Mouse (Mus musculus) liver, postnatal 0 days (tissue): ENCODE data around the gene Dclk1. TPM values are rescaled to one million over a fixed set of nuclear protein-coding genes. Genes with fewer than 3 reads are reported as not detected.

ENCODE experiments used
- ATAC-seq: fragments of 200-750 bp; cut with Nextera tagmentation; 2 replicates; pipeline ENCODE4 v1.8.0; 2017; ENCODE audit warnings: mild to moderate bottlenecking, moderate library complexity
- DNase-seq: peaks from one replicate; pipeline ENCODE4 v3.0.0-alpha.2; 2016
- H3K27ac ChIP-seq: fragments of 300-500 bp; sonication (generic); 2 replicates; pipeline ENCODE4 v1.5.1; 2014; ENCODE audit warnings: antibody characterized with exemption, moderate library complexity, mild to moderate bottlenecking, low read depth
- H3K27me3 ChIP-seq: fragments of 300-500 bp; sonication (generic); 2 replicates; pipeline ENCODE4 v1.6.1; 2014; ENCODE audit warnings: low read length, control low read depth, mixed read lengths; ENCODE audit not compliant: insufficient read depth
- H3K36me3 ChIP-seq: fragments of 300-500 bp; sonication (generic); replicated peaks from 2 replicates; pipeline ENCODE4 v1.6.1; 2014; ENCODE audit warnings: mild to moderate bottlenecking, control low read depth, low read length, moderate library complexity, mixed read lengths; ENCODE audit not compliant: insufficient read depth
- H3K4me1 ChIP-seq: fragments of 300-500 bp; sonication (generic); 2 replicates; pipeline ENCODE4 v1.6.1; 2014; ENCODE audit warnings: antibody characterized with exemption, mild to moderate bottlenecking, control low read depth; ENCODE audit not compliant: insufficient read depth
- H3K4me2 ChIP-seq: fragments of 300-500 bp; sonication (generic); 2 replicates; pipeline ENCODE4 v1.6.1; 2014; ENCODE audit warnings: low read depth, mild to moderate bottlenecking, low read length, moderate library complexity, mixed read lengths
- H3K4me3 ChIP-seq: fragments of 300-500 bp; sonication (generic); 2 replicates; pipeline ENCODE4 v1.5.1; 2014; ENCODE audit warnings: low read depth, low read length
- H3K9ac ChIP-seq: fragments of 300-500 bp; sonication (generic); replicated peaks from 2 replicates; pipeline ENCODE4 v1.6.1; 2014; ENCODE audit warnings: mild to moderate bottlenecking, moderate library complexity
- H3K9me3 ChIP-seq: fragments of 300-500 bp; sonication (generic); 2 replicates; pipeline ENCODE4 v1.6.1; 2016; ENCODE audit warnings: mild to moderate bottlenecking, control low read depth, low read length, mixed read lengths
- CTCF ChIP-seq: sonication (generic); IDR thresholded peaks from 2 replicates; pipeline ENCODE4 v1.5.1; 2016; ENCODE audit warnings: antibody characterized with exemption, low read depth
- EP300 ChIP-seq: IDR thresholded peaks from 2 replicates; pipeline ENCODE4 v1.6.1; 2016; ENCODE audit warnings: antibody characterized with exemption, low read depth, mild to moderate bottlenecking
- WGBS: fragments of 180-500 bp; shearing (Covaris S2); extraction: QIAGEN DNeasy Blood & Tissue Kit; methylation state at CpG from one replicate; pipeline ENCODE4 v1.1.7; 2014; ENCODE audit not compliant: insufficient replicate concordance; 5-methylcytosine and 5-hydroxymethylcytosine counted together
- polyA plus RNA-seq: library from polyadenylated mRNA; unstranded; fragments of >200 nt; fragmentation: Nextera tagmentation; extraction: Ambion mirVana; gene quantifications from 2 replicates; pipeline ENCODE4 v1.2.1, GENCODE M21; 2015

The Dclk1 gene
- polyA plus RNA-seq, 1 experiment from 2014 or later, result 0.11 TPM

DNA sequence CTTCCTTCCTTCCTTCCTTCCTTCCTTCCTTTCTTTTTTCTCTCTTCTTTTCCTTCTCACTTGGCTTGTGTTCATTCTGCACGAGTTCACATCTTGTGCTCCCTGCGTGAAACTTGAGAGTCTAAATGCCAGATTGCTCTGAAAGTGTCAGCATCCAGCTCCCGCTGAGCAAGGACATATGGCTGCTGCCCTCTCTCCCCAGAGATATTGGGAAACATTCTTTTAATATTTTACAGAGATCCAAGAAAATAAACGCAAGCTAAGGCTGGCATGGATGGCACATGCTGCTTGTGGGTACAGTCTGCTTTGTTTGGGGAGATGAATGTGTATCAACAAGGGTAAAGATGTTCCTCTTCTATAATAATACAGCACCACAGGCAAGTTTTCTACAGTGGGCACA is 241.2 kb downstream of the Dclk1 start:
- TF ChIP-seq EP300 (no peak), CTCF (no peak)
- Histone ChIP-seq H3K4me1 (no peaks in the 10 kb centered on the region), H3K9ac (no peak overlapping the region), H3K4me3 (no peak overlapping the region), H3K27me3 (no peaks in the 10 kb centered on the region), H3K4me2 (no peak overlapping the region), H3K27ac (no peak overlapping the region), H3K9me3 (no peaks in the 10 kb centered on the region), H3K36me3 (no peaks in the 10 kb centered on the region)
- ATAC-seq (no peak), DNase-seq (no peak)
- WGBS, result 57% methylated on average over 4 of the region's 4 CpGs

GRCm38 (mm10) chr3:55489231-55489990 is 247.2 kb downstream of the Dclk1 start:
- 69% methylated on average over 12 of the region's 12 CpGs for WGBS
- TF ChIP-seq EP300 (no peak), CTCF (no peak)

DNA sequence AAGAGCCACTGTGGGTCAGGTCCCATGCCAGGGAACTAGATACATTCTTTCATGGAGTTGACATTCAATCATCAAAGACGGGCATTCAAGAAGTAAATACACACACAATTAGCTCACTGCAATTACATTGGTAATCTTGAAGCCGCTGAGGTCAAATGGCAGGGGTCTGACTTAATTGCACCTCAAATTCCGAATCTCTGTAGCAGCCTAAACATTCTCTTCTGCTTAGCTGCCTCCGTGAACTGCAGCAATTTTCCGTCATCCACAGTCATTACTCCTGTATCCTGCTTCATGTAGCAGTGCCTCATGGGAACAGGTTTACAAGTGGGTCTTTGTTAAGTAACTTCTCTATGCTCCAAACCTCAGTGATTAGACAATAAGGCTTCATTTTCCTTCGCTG is 249.9 kb downstream of the Dclk1 start:
- TF ChIP-seq EP300, result no peak
- no peak for TF ChIP-seq CTCF
- Histone ChIP-seq H3K9ac (no peak overlapping the region), H3K4me1 (no peaks in the 10 kb centered on the region), H3K4me2 (no peak overlapping the region), H3K9me3 (no peaks in the 10 kb centered on the region), H3K36me3 (no peaks in the 10 kb centered on the region), H3K27me3 (no peaks in the 10 kb centered on the region), H3K27ac (no peak overlapping the region), H3K4me3 (no peak overlapping the region)
- DNase-seq (no peak), ATAC-seq (no peak)
- WGBS, result 59% methylated on average over 6 of the region's 6 CpGs

More at GRCm38 (mm10) chr3:55489231-55489990, 247.2 kb downstream of the Dclk1 start:
- no peak overlapping the region for H3K4me2 ChIP-seq
- no peak overlapping the region for H3K4me3 ChIP-seq
- no peaks in the 10 kb centered on the region for H3K36me3 ChIP-seq
- no peaks in the 10 kb centered on the region for H3K4me1 ChIP-seq
- ATAC-seq, result no peak
- no peaks in the 10 kb centered on the region for H3K27me3 ChIP-seq
- no peak for DNase-seq
- H3K9ac ChIP-seq, result no peak overlapping the region
- no peak overlapping the region for H3K27ac ChIP-seq
- no peaks in the 10 kb centered on the region for H3K9me3 ChIP-seq

DNA sequence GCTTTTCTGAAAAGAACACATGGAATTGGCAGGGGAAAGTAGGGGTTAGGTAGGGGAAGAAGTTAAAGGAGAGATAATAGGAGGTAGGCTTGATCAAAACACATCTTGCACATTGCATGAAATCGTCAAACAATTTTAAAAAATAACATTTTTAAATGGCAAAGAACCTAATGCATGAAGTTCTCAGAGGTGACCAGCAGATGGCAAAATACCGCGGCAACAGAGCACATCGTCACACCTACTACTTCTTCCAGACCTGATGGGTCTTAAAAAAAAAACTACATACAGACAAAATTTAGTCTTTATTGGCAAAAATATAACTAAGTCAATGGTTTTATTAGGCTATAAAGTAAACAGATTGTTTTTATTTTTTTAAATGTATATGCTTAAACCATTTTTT is 252.2 kb downstream of the Dclk1 start:
- TF ChIP-seq CTCF (peak; percentile 31; the same call in 1 of the 2 replicates), EP300 (no peak)
- Histone ChIP-seq H3K9ac (no peak overlapping the region), H3K27ac (no peak overlapping the region), H3K27me3 (no peaks in the 10 kb centered on the region), H3K9me3 (no peaks in the 10 kb centered on the region), H3K36me3 (no peaks in the 10 kb centered on the region), H3K4me3 (no peak overlapping the region), H3K4me2 (no peak overlapping the region), H3K4me1 (no peaks in the 10 kb centered on the region)
- 37% methylated on average over 4 of the region's 4 CpGs for WGBS
- ATAC-seq (no peak), DNase-seq (no peak)

GRCm38 (mm10) chr3:55495231-55495630 is 253.1 kb downstream of the Dclk1 start:
- H3K9me3 ChIP-seq, result no peaks in the 10 kb centered on the region
- no peak overlapping the region for H3K4me2 ChIP-seq
- ATAC-seq (no peak), DNase-seq (no peak)
- TF ChIP-seq EP300 (no peak), CTCF (no peak)
- no peaks in the 10 kb centered on the region for H3K4me1 ChIP-seq
- no peaks in the 10 kb centered on the region for H3K36me3 ChIP-seq
- 83% methylated on average over 7 of the region's 7 CpGs for WGBS
- no peak overlapping the region for H3K4me3 ChIP-seq
- no peak overlapping the region for H3K9ac ChIP-seq
- no peak overlapping the region for H3K27ac ChIP-seq
- H3K27me3 ChIP-seq, result no peaks in the 10 kb centered on the region

- DNase-seq, result no peak
- WGBS, result 61% methylated on average over 4 of the region's 4 CpGs
- H3K27ac ChIP-seq, result no peak overlapping the region
Observed at GRCm38 (mm10) chr3:55495866-55496265, 253.7 kb downstream of the Dclk1 start.

More at GRCm38 (mm10) chr3:55495866-55496265, 253.7 kb downstream of the Dclk1 start:
- TF ChIP-seq CTCF (no peak), EP300 (no peak)
- no peak overlapping the region for H3K4me3 ChIP-seq
- H3K9ac ChIP-seq, result no peak overlapping the region
- no peaks in the 10 kb centered on the region for H3K27me3 ChIP-seq
- no peaks in the 10 kb centered on the region for H3K36me3 ChIP-seq
- H3K4me1 ChIP-seq, result no peaks in the 10 kb centered on the region
- ATAC-seq, result no peak
- no peak overlapping the region for H3K4me2 ChIP-seq
- no peaks in the 10 kb centered on the region for H3K9me3 ChIP-seq
